Mouse (Mus musculus) splenic B cell, adult 2 months (primary cell): ENCODE data around the gene Gpr37l1.
"Not testable (repeated sequence)": the region's sequence is repeated elsewhere in the genome, so short reads cannot be mapped to it uniquely, and the experiment has no call there.

Experiments used
- DNase-seq: peaks from one replicate; pipeline ENCODE4 v3.0.0-alpha.2; 2011; ENCODE audit warnings: low read depth, low spot score
- H3K27me3 ChIP-seq: 2 replicates; pipeline ENCODE4 v1.6.1; 2012; ENCODE audit warnings: mild to moderate bottlenecking, low read length, moderate library complexity, mixed read lengths; ENCODE audit not compliant: control insufficient read depth, poor library complexity, insufficient read depth, severe bottlenecking
- H3K36me3 ChIP-seq: 2 replicates; pipeline ENCODE4 v1.6.1; 2012; ENCODE audit warnings: mild to moderate bottlenecking, low read length, moderate library complexity, mixed read lengths; ENCODE audit not compliant: control insufficient read depth, poor library complexity, insufficient read depth, severe bottlenecking

The Gpr37l1 gene

DNA sequence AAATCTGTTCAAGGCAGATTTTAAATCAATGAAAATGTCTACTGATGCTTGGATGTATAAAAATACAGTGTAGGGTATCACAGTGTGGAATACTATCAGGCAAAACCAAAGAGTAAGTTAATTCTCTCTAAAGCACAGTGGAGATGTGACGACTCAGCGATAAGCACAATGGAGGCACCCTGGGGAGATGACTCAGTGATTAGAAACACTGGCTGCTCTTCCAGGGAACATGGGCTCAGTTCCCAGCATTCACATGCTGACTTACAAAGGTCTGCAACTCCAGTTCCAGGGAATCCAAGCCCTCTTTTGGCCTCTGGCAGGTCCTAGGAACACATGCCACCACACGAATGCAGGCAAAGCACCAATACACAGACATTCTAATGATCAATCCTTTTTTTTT, 20.7 kb upstream of the Gpr37l1 start:
- H3K27me3 ChIP-seq = no peaks in the 10 kb centered on the region
- H3K36me3 ChIP-seq = no peaks in the 10 kb centered on the region
- DNase-seq = no peak

DNA sequence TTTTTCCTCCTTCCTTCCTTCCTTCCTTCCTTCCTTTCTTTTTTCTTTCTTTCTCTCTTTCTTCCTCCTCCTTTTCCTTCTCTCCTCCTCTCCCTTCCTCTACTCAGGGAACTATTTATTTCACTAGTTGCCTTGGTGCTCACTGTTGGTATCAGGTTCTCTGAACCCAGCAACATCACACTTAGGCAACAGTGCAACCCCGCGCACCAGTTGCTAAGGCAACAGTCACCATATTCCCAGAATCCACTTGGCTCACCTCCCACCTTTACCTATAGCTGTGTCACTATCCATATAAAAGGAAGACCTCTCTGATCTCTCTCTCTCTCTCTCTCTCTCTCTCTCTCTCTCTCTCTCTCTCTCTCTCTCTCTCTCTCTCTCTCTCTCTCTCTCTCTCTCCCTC, 19.5 kb upstream of the Gpr37l1 start:
- DNase-seq, H3K27me3 ChIP-seq, H3K36me3 ChIP-seq: not testable (repeated sequence)

DNA sequence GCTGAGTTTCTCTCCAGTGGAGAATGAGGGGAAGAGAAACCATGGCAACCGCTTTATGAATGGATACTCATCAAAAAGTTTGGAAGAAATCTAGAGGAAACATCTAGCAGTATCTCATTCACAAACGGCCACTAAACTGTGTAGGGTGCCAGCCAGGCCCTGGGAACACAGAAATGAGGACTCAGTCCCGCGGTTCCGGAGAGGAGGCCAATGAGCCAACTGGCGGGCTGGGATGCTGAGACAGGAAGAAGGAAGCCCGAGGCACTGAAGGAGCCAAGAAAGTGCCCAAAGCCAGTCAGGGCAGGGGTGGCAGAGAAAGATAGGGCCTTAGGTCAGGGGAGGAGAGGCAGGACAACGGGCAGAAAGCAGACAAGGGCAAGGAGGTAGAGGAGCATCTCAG, 18.9 kb upstream of the Gpr37l1 start:
- H3K36me3 ChIP-seq = no peaks in the 10 kb centered on the region
- no peak for DNase-seq

DNA sequence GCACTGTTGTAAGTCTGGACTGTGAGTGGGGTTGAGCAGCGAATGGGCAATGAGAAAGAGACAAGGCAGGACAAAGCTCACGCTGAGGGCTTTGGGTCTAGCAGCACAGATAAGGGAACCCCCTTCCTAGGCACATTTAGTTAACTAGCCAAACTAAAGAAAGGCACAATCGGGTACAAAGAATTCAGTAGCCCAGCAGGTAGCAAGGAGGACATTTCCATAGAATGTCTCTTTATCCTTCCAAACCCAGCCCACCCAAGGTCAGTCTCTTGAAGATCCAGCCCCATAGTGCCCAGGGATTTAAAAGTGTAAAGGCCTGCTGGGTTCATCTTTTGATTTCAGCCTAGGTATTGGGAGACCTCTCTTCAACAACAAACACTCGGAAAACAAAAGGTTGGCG, 18.5 kb upstream of the Gpr37l1 start:
- Histone ChIP-seq H3K36me3 (no peaks in the 10 kb centered on the region), H3K27me3 (no peaks in the 10 kb centered on the region)
- DNase-seq = no peak

More for the DNA sequence above, 18.9 kb upstream of the Gpr37l1 start:
- no peaks in the 10 kb centered on the region for H3K27me3 ChIP-seq

DNA sequence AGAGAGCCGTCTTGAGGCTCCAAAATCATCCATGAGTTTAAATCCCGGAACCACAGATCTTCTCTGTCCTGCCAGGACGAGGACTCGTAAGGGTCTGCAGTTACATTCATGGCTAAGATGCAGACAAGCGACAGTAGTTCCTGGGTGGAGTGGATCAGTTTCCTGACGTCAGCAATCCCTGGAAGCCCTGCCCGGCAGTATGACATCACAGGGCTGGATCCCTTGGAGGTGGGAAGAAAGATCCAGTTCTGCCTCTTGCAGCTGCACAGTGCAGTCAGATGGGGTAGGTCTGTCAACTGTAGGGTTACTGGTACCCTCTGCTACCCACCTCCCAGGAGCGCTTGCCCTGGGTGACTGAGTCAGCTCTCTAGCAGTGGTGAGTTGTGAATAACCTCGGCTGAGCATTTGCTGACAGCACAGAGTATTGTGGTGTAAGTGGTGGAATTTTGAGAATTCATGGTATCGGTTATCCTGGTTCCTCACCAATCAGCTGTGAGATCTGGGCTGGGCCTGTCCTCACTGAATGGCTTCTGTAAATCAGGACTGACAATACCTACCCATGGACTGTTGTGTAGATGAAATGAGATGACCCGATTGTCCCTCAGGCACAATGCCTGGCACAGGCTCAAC, 16.6 kb upstream of the Gpr37l1 start:
- H3K27me3 ChIP-seq = no peaks in the 10 kb centered on the region
- no peaks in the 10 kb centered on the region for H3K36me3 ChIP-seq
- no peak for DNase-seq

DNA sequence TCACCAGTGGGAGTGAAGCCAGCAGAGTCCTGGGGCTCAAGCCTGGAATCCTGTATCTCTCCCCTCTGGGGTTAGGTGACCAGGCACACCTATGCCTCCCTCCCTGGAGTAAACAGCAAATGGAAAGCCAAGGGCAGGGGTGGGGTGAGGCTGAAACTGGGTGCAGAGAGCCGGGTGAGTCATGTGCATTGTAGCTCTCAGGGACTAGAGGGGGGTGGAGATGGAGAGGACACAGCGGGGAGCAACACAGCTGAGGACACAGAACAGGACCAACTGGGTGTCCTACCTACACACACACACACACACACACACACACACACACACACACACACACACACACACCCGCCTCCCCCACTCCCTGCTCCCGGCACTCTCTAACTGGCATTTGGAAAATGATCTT, 16.0 kb upstream of the Gpr37l1 start:
- no peaks in the 10 kb centered on the region for H3K36me3 ChIP-seq
- H3K27me3 ChIP-seq = no peaks in the 10 kb centered on the region
- no peak for DNase-seq

DNA sequence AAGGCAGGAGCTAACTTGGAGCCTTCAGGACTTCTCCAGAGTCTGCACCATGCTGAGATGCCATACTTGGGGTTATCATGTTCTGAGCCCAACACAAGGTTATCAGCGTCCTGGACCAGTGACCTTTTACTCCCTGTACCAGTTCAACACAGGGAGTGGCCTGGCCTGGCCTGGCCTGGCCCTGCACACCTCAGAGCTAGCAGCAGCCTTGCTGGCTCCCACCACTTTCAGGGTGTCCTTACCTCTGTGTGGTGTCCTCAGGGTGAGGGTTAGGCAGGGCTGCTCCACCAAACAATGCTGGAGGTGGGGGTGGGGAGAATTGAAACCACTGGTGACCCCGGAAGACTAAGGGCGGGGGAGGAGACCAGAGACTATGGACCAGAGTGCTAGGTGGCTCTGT, 15.5 kb upstream of the Gpr37l1 start:
- Histone ChIP-seq H3K36me3 (no peaks in the 10 kb centered on the region), H3K27me3 (no peaks in the 10 kb centered on the region)
- DNase-seq = no peak

DNA sequence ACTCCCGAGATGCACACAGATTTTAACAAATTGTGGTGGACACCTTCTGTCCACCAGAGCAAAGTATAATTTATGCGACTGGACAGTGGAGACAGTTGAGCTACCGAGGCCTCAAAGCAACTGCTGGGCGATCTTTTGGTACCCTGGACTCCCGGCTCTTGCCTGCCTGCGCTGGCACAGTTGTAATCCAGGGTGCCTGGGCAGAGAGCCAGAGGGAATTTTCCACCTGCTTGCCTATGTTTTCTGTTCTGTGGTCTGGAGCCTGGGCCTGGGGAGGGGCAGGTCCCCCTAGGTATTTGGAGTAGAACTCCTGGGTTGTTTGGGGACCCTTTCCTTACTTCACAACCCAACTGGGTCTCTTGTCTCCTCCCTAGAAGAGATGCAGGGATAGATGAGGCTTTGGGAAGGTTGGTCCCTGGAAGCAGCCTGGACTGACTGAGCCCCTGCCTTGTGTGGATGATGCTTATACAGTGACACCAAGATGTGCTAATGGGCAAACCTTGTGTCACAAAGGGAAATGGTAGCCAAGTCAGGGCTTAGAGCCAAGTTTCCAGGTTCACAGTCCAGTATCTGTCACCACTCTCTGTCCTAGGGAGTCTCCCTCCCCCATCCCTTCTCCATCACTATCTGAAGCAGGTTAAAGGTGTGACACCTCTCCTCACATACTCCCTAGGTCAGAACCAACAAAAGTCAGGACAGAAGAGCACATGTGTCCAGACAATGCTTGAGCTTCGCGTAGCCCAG, 14.6 kb upstream of the Gpr37l1 start:
- DNase-seq = no peak
- no peaks in the 10 kb centered on the region for H3K27me3 ChIP-seq
- H3K36me3 ChIP-seq = no peaks in the 10 kb centered on the region

DNA sequence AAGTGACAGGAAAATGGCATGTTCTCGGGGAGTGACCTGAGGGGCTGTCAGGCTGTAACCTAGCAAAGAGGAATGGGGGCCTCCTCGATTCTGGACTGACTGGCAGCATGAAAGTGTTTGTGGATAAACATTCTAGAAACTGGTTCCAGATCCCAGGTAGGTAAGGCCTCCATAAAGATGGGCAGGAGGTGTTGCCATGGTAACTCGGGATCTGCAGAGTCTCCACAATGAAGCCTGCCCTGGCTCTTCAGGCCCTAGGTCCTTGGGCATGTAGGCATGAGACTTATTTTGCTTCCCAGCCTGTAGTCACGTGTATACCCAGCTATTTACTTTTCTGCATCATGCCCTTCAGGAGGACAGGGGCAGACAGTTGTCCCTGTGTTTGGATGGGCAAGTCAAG, 13.8 kb upstream of the Gpr37l1 start:
- no peak for DNase-seq
- Histone ChIP-seq H3K36me3 (no peaks in the 10 kb centered on the region), H3K27me3 (no peaks in the 10 kb centered on the region)

DNA sequence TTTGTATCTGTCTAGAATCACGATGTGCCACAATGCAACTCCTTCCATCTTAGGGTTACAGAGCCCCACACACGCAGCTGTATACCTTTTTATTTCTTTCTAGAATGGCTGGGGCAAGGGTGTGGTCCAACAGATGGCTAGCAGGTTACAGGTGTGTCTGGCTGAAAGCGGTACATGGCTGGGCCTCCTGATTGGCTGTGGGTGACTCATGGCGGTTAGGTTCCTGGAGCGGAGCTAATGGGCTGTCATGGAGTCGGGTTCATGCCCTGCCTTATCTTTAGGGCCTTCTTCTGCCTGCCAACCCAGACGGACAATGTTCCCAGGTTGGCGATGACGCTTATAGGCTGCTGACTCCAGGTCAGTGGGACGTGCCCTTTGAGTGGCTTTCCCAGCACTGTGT, 13.3 kb upstream of the Gpr37l1 start:
- Histone ChIP-seq H3K27me3 (no peaks in the 10 kb centered on the region), H3K36me3 (no peaks in the 10 kb centered on the region)
- no peak for DNase-seq

DNA sequence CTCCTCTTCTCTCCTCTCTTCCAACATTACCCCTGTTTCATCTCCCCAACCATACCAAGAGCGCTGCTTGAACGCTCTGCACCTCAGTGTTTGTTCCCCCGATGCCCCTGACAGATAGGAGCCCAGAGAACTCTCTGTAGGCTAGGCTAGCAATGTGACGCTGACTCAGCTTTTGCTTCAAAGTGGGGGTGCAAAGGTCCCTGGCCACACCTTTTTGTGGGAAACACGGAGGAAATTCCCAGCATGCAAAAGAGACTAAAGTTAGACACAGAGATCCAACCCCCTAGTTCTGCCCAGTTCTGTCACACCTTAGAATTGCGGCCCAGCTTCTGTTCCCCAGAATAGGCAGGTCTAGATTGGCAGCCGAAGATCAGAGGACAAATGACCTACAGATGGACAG, 11.4 kb upstream of the Gpr37l1 start:
- no peak for DNase-seq
- Histone ChIP-seq H3K27me3 (no peaks in the 10 kb centered on the region; the same call in 1 of the 2 replicates), H3K36me3 (no peaks in the 10 kb centered on the region)

DNA sequence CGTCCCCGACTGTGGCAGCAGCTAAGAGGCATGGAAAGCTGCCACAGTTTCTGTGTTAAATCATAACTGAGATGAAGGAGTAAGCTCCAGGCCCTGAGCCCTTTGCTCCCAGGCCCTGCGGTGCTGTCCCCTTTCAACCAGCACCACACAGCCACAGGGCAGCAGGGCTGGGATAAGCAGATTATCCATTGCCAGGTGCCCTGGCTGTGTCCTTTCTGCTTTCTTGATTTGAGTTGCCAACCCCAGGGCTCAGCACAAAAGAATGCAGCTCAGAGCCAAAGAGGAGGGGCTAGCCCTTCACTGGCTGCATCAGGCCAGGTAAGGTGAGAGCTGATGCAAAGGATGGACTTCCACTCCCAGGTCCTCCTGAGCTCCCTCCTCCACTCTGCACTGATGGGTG, 10.2 kb upstream of the Gpr37l1 start:
- Histone ChIP-seq H3K27me3 (no peaks in the 10 kb centered on the region; the same call in 1 of the 2 replicates), H3K36me3 (no peaks in the 10 kb centered on the region)
- no peak for DNase-seq

DNA sequence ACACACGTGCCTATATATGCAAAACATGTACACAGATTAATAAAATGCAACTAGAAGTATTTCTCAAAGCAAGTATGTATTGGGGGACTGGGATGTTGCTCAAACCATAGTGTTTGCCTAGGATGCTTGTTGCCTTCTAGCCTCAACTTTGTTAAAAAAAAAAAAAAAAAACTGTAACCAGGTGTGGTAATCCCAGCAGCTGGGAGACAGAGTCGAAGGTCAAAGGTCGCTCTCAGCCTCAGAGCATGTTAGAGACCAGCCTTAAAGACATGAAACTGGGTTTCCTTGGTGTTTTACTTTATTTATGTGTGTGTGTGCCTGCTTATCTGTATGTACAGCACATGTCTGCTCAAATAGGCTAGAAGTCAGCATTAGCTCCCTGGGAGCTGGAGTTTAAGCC, 7.7 kb upstream of the Gpr37l1 start:
- no peaks in the 10 kb centered on the region for H3K36me3 ChIP-seq
- no peak for DNase-seq

DNA sequence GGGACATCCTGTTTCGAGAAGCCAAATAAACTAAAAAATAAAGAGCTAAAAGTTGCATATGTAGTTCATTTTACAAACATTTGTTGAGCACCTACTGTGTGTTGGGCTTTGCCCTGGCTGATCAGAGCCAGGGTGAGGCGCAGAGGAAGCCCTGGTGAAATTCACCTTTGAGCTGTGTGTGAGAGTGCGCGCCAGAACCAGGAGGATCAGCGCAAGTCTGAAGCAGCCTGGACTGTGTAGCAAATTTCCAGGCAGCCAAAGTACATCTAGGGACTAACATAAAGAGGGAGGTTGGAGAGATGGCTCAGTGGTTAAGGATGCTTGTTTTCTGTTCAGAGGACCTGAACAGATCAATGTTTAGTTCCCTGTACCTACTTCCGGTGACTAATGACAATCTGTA, 5.8 kb upstream of the Gpr37l1 start:
- DNase-seq = no peak

More for the DNA sequence above, 7.7 kb upstream of the Gpr37l1 start:
- H3K27me3 ChIP-seq = no peaks in the 10 kb centered on the region; the same call in 1 of the 2 replicates

DNA sequence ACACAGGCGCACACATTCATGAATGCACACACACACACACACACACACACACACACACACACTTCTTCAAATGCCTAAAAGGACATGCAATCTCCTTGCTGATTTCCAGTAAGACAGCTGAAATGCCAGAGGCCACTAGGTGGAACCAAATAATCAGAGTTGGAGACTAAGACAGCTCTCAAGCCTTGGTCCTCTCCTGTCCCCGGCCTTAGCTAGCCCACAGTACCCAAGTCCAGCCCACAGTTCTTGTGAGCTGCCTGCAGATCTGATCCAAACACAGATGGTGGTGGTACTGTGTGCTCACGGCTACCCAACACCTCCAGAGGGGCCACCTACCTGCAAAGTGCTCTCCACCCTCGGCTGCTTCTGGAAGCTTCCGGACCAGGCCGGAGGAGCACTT, 4.5 kb upstream of the Gpr37l1 start:
- no peaks in the 10 kb centered on the region; the same call in 1 of the 2 replicates for H3K27me3 ChIP-seq
- peak; percentile 31 for DNase-seq
- H3K36me3 ChIP-seq = no peaks in the 10 kb centered on the region

More for the DNA sequence above, 5.8 kb upstream of the Gpr37l1 start:
- Histone ChIP-seq H3K36me3 (no peaks in the 10 kb centered on the region), H3K27me3 (no peaks in the 10 kb centered on the region; the same call in 1 of the 2 replicates)
